Mouse (Mus musculus): ENCODE measurements around the gene Tnrc6c. TPM values are rescaled to one million over a fixed set of nuclear protein-coding genes. Genes with fewer than 3 reads are reported as not detected.
A peak's percentile ranks its signal among the peaks of the same experiment; 100 is the strongest.

Tnrc6c gene
- polyA plus RNA-seq, 1 experiment = 43.8 TPM

GRCm38 (mm10) chr11:117694050-117694449 lies 40.0 kb downstream of the Tnrc6c start:
- Histone ChIP-seq H3K27ac (ENCODE audit: insufficient read depth, low read length) (no peak overlapping the region), H3K27me3 (ENCODE audit: control insufficient read depth, insufficient read depth, low read length) (no peaks in the 10 kb centered on the region), H3K4me1 (ENCODE audit: control insufficient read depth, insufficient read depth, low read length) (peaks cover 13% of the 10 kb centered on the region), H3K4me3 (replicated peaks; ENCODE audit: insufficient read depth, low read depth, low read length) (no peak overlapping the region)
- DNase-seq = no peak
- TF ChIP-seq CTCF (IDR thresholded peaks at IDR 0.05; ENCODE audit: borderline replicate concordance, insufficient read depth, low read depth, low read length) (no peak), POLR2A (IDR thresholded peaks at IDR 0.05; ENCODE audit: borderline replicate concordance, insufficient read depth, low read length) (no peak)
- 81% methylated on average over 5 of the region's 5 CpGs for WGBS

GRCm38 (mm10) chr11:117696585-117696984 lies 42.5 kb downstream of the Tnrc6c start:
- TF ChIP-seq CTCF (IDR thresholded peaks at IDR 0.05; ENCODE audit: borderline replicate concordance, insufficient read depth, low read depth, low read length) (no peak), POLR2A (IDR thresholded peaks at IDR 0.05; ENCODE audit: borderline replicate concordance, insufficient read depth, low read length) (no peak)
- DNase-seq = no peak
- WGBS = 71% methylated on average over 6 of the region's 6 CpGs
- H3K27me3 ChIP-seq (ENCODE audit: control insufficient read depth, insufficient read depth, low read length) = no peaks in the 10 kb centered on the region
- no peak overlapping the region for H3K4me3 ChIP-seq (replicated peaks; ENCODE audit: insufficient read depth, low read depth, low read length)
- peaks cover 14% of the 10 kb centered on the region for H3K4me1 ChIP-seq (ENCODE audit: control insufficient read depth, insufficient read depth, low read length)
- H3K27ac ChIP-seq (ENCODE audit: insufficient read depth, low read length) = no peak overlapping the region

GRCm38 (mm10) chr11:117700871-117701270 lies 46.8 kb downstream of the Tnrc6c start:
- no peak overlapping the region for H3K4me3 ChIP-seq (replicated peaks; ENCODE audit: insufficient read depth, low read depth, low read length)
- H3K4me1 ChIP-seq (ENCODE audit: control insufficient read depth, insufficient read depth, low read length) = peaks cover 11% of the 10 kb centered on the region
- no peak for DNase-seq
- no peaks in the 10 kb centered on the region for H3K27me3 ChIP-seq (ENCODE audit: control insufficient read depth, insufficient read depth, low read length)
- 67% methylated on average over 4 of the region's 4 CpGs for WGBS
- H3K27ac ChIP-seq (ENCODE audit: insufficient read depth, low read length) = no peak overlapping the region
- TF ChIP-seq POLR2A (IDR thresholded peaks at IDR 0.05; ENCODE audit: borderline replicate concordance, insufficient read depth, low read length) (no peak), CTCF (IDR thresholded peaks at IDR 0.05; ENCODE audit: borderline replicate concordance, insufficient read depth, low read depth, low read length) (no peak)

- no peak for DNase-seq
- 84% methylated on average over 2 of the region's 2 CpGs for WGBS
- no peaks in the 10 kb centered on the region for H3K27me3 ChIP-seq (ENCODE audit: control insufficient read depth, insufficient read depth, low read length)
- H3K27ac ChIP-seq (ENCODE audit: insufficient read depth, low read length) = no peak overlapping the region
- peaks cover 6% of the 10 kb centered on the region for H3K4me1 ChIP-seq (ENCODE audit: control insufficient read depth, insufficient read depth, low read length)
- no peak for TF ChIP-seq CTCF (IDR thresholded peaks at IDR 0.05; ENCODE audit: borderline replicate concordance, insufficient read depth, low read depth, low read length)
- TF ChIP-seq POLR2A (IDR thresholded peaks at IDR 0.05; ENCODE audit: borderline replicate concordance, insufficient read depth, low read length) = no peak
- H3K4me3 ChIP-seq (replicated peaks; ENCODE audit: insufficient read depth, low read depth, low read length) = no peak overlapping the region
These were observed 52.2 kb downstream of the Tnrc6c start for GRCm38 (mm10) chr11:117706267-117706666.

- Histone ChIP-seq H3K27me3 (ENCODE audit: control insufficient read depth, insufficient read depth, low read length) (no peaks in the 10 kb centered on the region), H3K4me1 (ENCODE audit: control insufficient read depth, insufficient read depth, low read length) (peaks cover 6% of the 10 kb centered on the region), H3K4me3 (replicated peaks; ENCODE audit: insufficient read depth, low read depth, low read length) (no peak overlapping the region), H3K27ac (ENCODE audit: insufficient read depth, low read length) (no peak overlapping the region)
- DNase-seq = no peak
- TF ChIP-seq POLR2A (IDR thresholded peaks at IDR 0.05; ENCODE audit: borderline replicate concordance, insufficient read depth, low read length) (no peak), CTCF (IDR thresholded peaks at IDR 0.05; ENCODE audit: borderline replicate concordance, insufficient read depth, low read depth, low read length) (no peak)
- WGBS = 55% methylated on average over 2 of the region's 2 CpGs
These were observed 53.1 kb downstream of the Tnrc6c start for GRCm38 (mm10) chr11:117707238-117707637.

- H3K27ac ChIP-seq (ENCODE audit: insufficient read depth, low read length) = no peak overlapping the region
- DNase-seq = peak; percentile 39 to 46
- H3K27me3 ChIP-seq (ENCODE audit: control insufficient read depth, insufficient read depth, low read length) = no peaks in the 10 kb centered on the region
- no peak overlapping the region for H3K4me3 ChIP-seq (replicated peaks; ENCODE audit: insufficient read depth, low read depth, low read length)
- peak; percentile 26; the same call in 1 of the 2 replicates for TF ChIP-seq CTCF (IDR thresholded peaks at IDR 0.05; ENCODE audit: borderline replicate concordance, insufficient read depth, low read depth, low read length)
- TF ChIP-seq POLR2A (IDR thresholded peaks at IDR 0.05; ENCODE audit: borderline replicate concordance, insufficient read depth, low read length) = no peak
- peaks cover 6% of the 10 kb centered on the region for H3K4me1 ChIP-seq (ENCODE audit: control insufficient read depth, insufficient read depth, low read length)
- WGBS = 24% methylated on average over 4 of the region's 4 CpGs
These were observed 55.2 kb downstream of the Tnrc6c start for GRCm38 (mm10) chr11:117709308-117709707.

- WGBS = 53% methylated on average over 2 of the region's 2 CpGs
- TF ChIP-seq CTCF (IDR thresholded peaks at IDR 0.05; ENCODE audit: borderline replicate concordance, insufficient read depth, low read depth, low read length) = no peak
- TF ChIP-seq POLR2A (IDR thresholded peaks at IDR 0.05; ENCODE audit: borderline replicate concordance, insufficient read depth, low read length) = no peak
- DNase-seq = no peak
- Histone ChIP-seq H3K4me3 (replicated peaks; ENCODE audit: insufficient read depth, low read depth, low read length) (no peak overlapping the region), H3K27me3 (ENCODE audit: control insufficient read depth, insufficient read depth, low read length) (no peaks in the 10 kb centered on the region), H3K27ac (ENCODE audit: insufficient read depth, low read length) (no peak overlapping the region), H3K4me1 (ENCODE audit: control insufficient read depth, insufficient read depth, low read length) (peaks cover 6% of the 10 kb centered on the region)
These were observed 56.8 kb downstream of the Tnrc6c start for GRCm38 (mm10) chr11:117710815-117711294.

GRCm38 (mm10) chr11:117712065-117712464 lies 58.0 kb downstream of the Tnrc6c start:
- Histone ChIP-seq H3K27me3 (ENCODE audit: control insufficient read depth, insufficient read depth, low read length) (no peaks in the 10 kb centered on the region), H3K27ac (ENCODE audit: insufficient read depth, low read length) (no peak overlapping the region), H3K4me1 (ENCODE audit: control insufficient read depth, insufficient read depth, low read length) (peaks cover 6% of the 10 kb centered on the region), H3K4me3 (replicated peaks; ENCODE audit: insufficient read depth, low read depth, low read length) (no peak overlapping the region)
- 93% methylated on average over 1 of the region's 1 CpGs for WGBS
- no peak for DNase-seq
- no peak for TF ChIP-seq CTCF (IDR thresholded peaks at IDR 0.05; ENCODE audit: borderline replicate concordance, insufficient read depth, low read depth, low read length)
